Mouse (Mus musculus) forebrain, embryonic 12.5 days (tissue): ENCODE measurements around the gene Chrna3. TPM values are rescaled to one million over a fixed set of nuclear protein-coding genes. Genes with fewer than 3 reads are reported as not detected.

ENCODE experiments used
- ATAC-seq: fragments of 200-750 bp; cut with Nextera tagmentation; 2 replicates; pipeline ENCODE4 v1.8.0; 2017; ENCODE audit warnings: moderate TSS enrichment; ENCODE audit not compliant: low FRiP score
- H3K27ac ChIP-seq: fragments of 300-500 bp; sonication (generic); 2 replicates; pipeline ENCODE4 v1.5.1; 2016; ENCODE audit warnings: mild to moderate bottlenecking
- H3K27me3 ChIP-seq: fragments of 300-500 bp; sonication (generic); 2 replicates; pipeline ENCODE4 v1.6.1; 2016; ENCODE audit warnings: mild to moderate bottlenecking
- H3K36me3 ChIP-seq: fragments of 300-500 bp; sonication (generic); replicated peaks from 2 replicates; pipeline ENCODE4 v1.6.1; 2016; ENCODE audit warnings: mild to moderate bottlenecking
- H3K4me1 ChIP-seq: fragments of 300-500 bp; sonication (generic); 2 replicates; pipeline ENCODE4 v1.6.1; 2016
- H3K4me2 ChIP-seq: fragments of 300-500 bp; sonication (generic); 2 replicates; pipeline ENCODE4 v1.6.1; 2016; ENCODE audit warnings: mild to moderate bottlenecking, moderate library complexity
- H3K4me3 ChIP-seq: fragments of 300-500 bp; sonication (generic); replicated peaks from 2 replicates; pipeline ENCODE4 v1.5.1; 2016; ENCODE audit warnings: mild to moderate bottlenecking
- H3K9ac ChIP-seq: fragments of 300-500 bp; sonication (generic); 2 replicates; pipeline ENCODE4 v1.6.1; 2016; ENCODE audit warnings: mild to moderate bottlenecking
- H3K9me3 ChIP-seq: fragments of 300-500 bp; sonication (generic); 2 replicates; pipeline ENCODE4 v1.6.1; 2016
- WGBS: fragments of 180-500 bp; shearing (Covaris S2); methylation state at CpG from one replicate; pipeline ENCODE4 v1.1.7; 2016; 5-methylcytosine and 5-hydroxymethylcytosine counted together
- polyA plus RNA-seq: library from polyadenylated mRNA; unstranded; fragments of >200 nt; fragmentation: Nextera tagmentation; extraction: Ambion mirVana; gene quantifications from 2 replicates; pipeline ENCODE4 v1.2.1, GENCODE M21; 2016

Gene Chrna3
- 6.7 and 7.7 TPM in 2 replicates for polyA plus RNA-seq

GRCm38 (mm10) chr9:55026275-55026663, at the start of gene Chrna3:
Gene Chrna3, minus strand, starts transcription at chr9:55026562.
- Histone ChIP-seq H3K4me2 (peak within 1 kb of the TSS; percentile 81), H3K4me3 (peak within 1 kb of the TSS; percentile 46), H3K27me3 (peaks cover 45% of the 10 kb centered on the region), H3K4me1 (peaks cover 20% of the 10 kb centered on the region), H3K9me3 (no peaks in the 10 kb centered on the region), H3K36me3 (no peaks in the 10 kb centered on the region), H3K9ac (peak within 1 kb of the TSS; percentile 53), H3K27ac (no peak within 1 kb of the TSS)
- peak; percentile 72 for ATAC-seq
- WGBS, result under 1% methylated on average over 39 of the region's 39 CpGs

- no peak for ATAC-seq
- H3K4me3 ChIP-seq, result no peak overlapping the region
- H3K9ac ChIP-seq, result no peak overlapping the region; the same call in 1 of the 2 replicates
- H3K9me3 ChIP-seq, result no peaks in the 10 kb centered on the region
- peaks cover 29% of the 10 kb centered on the region for H3K4me1 ChIP-seq
- 35% methylated on average over 5 of the region's 5 CpGs for WGBS
- H3K36me3 ChIP-seq, result no peaks in the 10 kb centered on the region
- 0 out of 2 replicates have a peak overlapping the region, but pooled peaks have one; percentile 53 for H3K27ac ChIP-seq
- H3K4me2 ChIP-seq, result no peak overlapping the region
- peaks cover 4% of the 10 kb centered on the region; the same call in 1 of the 2 replicates for H3K27me3 ChIP-seq
Observed at GRCm38 (mm10) chr9:55067965-55068265, 41.6 kb upstream of the Chrna3 start.

DNA sequence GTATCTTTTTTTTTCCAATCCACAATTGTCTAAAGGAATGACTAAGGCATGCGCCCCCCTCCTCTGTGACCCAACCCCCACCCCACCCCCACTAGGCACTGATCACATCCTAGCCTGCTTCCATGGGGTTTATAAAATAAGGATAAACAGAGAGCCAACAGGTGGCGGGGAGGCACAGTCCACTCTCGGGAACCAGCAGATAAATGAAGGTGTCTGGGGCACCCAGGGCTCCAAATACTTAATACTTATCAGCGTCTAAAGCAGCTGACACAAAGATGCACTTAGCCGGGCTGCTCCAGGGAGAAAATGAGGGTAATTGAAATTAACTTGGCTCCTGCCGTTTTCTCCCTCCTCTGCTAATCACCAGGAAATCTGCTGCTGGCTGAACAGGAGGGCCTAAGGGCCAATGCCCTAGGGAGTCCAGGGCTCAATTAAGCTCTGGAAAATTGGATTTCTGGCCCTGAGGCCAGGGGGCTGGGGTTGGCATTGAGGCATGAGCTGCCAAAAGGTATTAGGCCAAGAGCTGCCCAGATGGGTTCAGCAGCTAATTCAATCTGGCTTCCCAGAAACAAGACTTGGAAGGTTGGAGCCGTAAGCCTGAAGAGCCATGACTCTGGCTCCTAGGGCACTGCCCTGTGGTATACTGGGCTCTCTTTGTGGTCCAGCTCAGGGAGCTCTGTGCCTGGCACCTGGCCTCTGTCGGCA, 41.0 kb upstream of the Chrna3 start:
- Histone ChIP-seq H3K27me3 (peaks cover 4% of the 10 kb centered on the region; the same call in 1 of the 2 replicates), H3K36me3 (no peaks in the 10 kb centered on the region), H3K9ac (no peak overlapping the region), H3K4me2 (no peak overlapping the region), H3K27ac (0 out of 2 replicates have a peak overlapping the region, but pooled peaks have one; percentile 53), H3K9me3 (no peaks in the 10 kb centered on the region), H3K4me3 (no peak overlapping the region), H3K4me1 (peaks cover 29% of the 10 kb centered on the region)
- 11% methylated on average over 8 of the region's 8 CpGs for WGBS
- ATAC-seq, result peak; percentile 76

DNA sequence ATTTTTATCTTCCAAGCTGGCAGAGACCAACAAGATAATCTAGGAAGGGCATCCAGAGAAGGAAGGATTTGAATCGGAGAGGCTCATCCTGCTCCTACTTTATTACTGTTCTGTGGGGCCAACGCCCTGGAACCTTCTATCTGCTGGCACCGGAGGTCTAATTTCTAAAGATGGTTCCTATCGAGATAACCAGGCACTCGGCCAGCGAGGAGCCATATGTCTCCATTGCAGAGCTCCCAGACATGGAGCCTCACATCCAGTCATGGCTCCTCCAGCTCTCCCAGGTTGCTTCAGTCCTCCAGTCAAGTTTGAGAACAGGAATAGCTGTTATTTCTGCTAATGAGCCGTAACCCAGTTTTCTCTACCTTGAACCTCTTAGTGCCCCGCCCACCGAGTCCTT, 38.9 kb upstream of the Chrna3 start:
- Histone ChIP-seq H3K36me3 (no peaks in the 10 kb centered on the region), H3K4me2 (no peak overlapping the region), H3K9me3 (no peaks in the 10 kb centered on the region), H3K9ac (no peak overlapping the region), H3K4me1 (peaks cover 29% of the 10 kb centered on the region), H3K27ac (no peak overlapping the region), H3K27me3 (peaks cover 8% of the 10 kb centered on the region; the same call in 1 of the 2 replicates), H3K4me3 (no peak overlapping the region)
- ATAC-seq, result no peak
- 93% methylated on average over 9 of the region's 9 CpGs for WGBS

DNA sequence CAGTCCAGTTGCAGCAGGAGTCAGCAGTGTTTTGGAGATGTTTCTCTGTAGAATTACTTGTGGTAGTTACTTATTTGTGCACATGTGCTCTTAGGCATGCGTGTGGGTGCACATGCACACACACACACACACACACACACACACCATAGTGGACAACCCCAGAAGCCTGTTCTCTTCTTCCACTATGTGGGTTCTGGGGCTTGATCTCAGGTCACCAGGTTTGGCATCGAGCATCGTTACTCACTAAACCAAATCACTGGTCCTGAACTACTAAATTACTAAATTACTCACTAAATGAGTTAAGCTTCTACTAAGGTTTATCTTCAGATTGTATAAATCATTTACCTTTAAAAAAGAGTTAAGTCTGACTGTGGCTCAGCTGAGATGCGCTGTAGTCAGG, 31.7 kb upstream of the Chrna3 start:
- Histone ChIP-seq H3K4me1 (no peaks in the 10 kb centered on the region), H3K36me3 (no peaks in the 10 kb centered on the region), H3K9ac (no peak overlapping the region), H3K27ac (no peak overlapping the region), H3K27me3 (peaks cover 4% of the 10 kb centered on the region; the same call in 1 of the 2 replicates), H3K4me2 (no peak overlapping the region), H3K9me3 (no peaks in the 10 kb centered on the region), H3K4me3 (no peak overlapping the region)
- whole genome bisulfite sequencing, result 84% methylated on average over 4 of the region's 4 CpGs
- ATAC-seq, result no peak

GRCm38 (mm10) chr9:55055386-55055930, 29.1 kb upstream of the Chrna3 start:
- Histone ChIP-seq H3K9me3 (no peaks in the 10 kb centered on the region), H3K36me3 (no peaks in the 10 kb centered on the region), H3K27me3 (no peaks in the 10 kb centered on the region), H3K4me3 (no peak overlapping the region), H3K9ac (no peak overlapping the region), H3K27ac (no peak overlapping the region), H3K4me2 (no peak overlapping the region), H3K4me1 (no peaks in the 10 kb centered on the region)
- 75% methylated on average over 2 of the region's 2 CpGs for WGBS
- no peak for ATAC-seq

GRCm38 (mm10) chr9:55048211-55048880, 22.0 kb upstream of the Chrna3 start, which contains the start of gene Chrnb4:
Gene Chrnb4, minus strand, starts transcription at chr9:55048779.
- H3K4me2 ChIP-seq, result peak within 1 kb of the TSS; percentile 88
- no peaks in the 10 kb centered on the region for H3K9me3 ChIP-seq
- ATAC-seq, result peak; percentile 71
- H3K27ac ChIP-seq, result no peak within 1 kb of the TSS
- peaks cover 24% of the 10 kb centered on the region for H3K27me3 ChIP-seq
- WGBS, result under 1% methylated on average over 23 of the region's 23 CpGs
- H3K9ac ChIP-seq, result peak within 1 kb of the TSS; percentile 52
- H3K4me3 ChIP-seq, result peak within 1 kb of the TSS; percentile 49
- H3K36me3 ChIP-seq, result no peaks in the 10 kb centered on the region
- peaks cover 20% of the 10 kb centered on the region; the same call in 1 of the 2 replicates for H3K4me1 ChIP-seq

- Histone ChIP-seq H3K4me2 (no peak overlapping the region), H3K27me3 (peaks cover 24% of the 10 kb centered on the region), H3K4me3 (no peak overlapping the region), H3K27ac (no peak overlapping the region), H3K4me1 (peaks cover 20% of the 10 kb centered on the region; the same call in 1 of the 2 replicates), H3K9me3 (no peaks in the 10 kb centered on the region), H3K9ac (no peak overlapping the region), H3K36me3 (no peaks in the 10 kb centered on the region)
- ATAC-seq, result no peak
- 4% methylated on average over 3 of the region's 3 CpGs for WGBS
Observed at GRCm38 (mm10) chr9:55046764-55047163, 20.4 kb upstream of the Chrna3 start.

GRCm38 (mm10) chr9:55045001-55045400, 18.6 kb upstream of the Chrna3 start:
- 74% methylated on average over 2 of the region's 2 CpGs for WGBS
- no peak overlapping the region for H3K4me3 ChIP-seq
- H3K27me3 ChIP-seq, result peaks cover 24% of the 10 kb centered on the region
- no peak overlapping the region for H3K9ac ChIP-seq
- H3K27ac ChIP-seq, result no peak overlapping the region
- no peak for ATAC-seq
- no peaks in the 10 kb centered on the region for H3K36me3 ChIP-seq
- H3K9me3 ChIP-seq, result no peaks in the 10 kb centered on the region
- H3K4me2 ChIP-seq, result no peak overlapping the region
- peaks cover 20% of the 10 kb centered on the region; the same call in 1 of the 2 replicates for H3K4me1 ChIP-seq

- peaks cover 18% of the 10 kb centered on the region; the same call in 1 of the 2 replicates for H3K4me1 ChIP-seq
- no peaks in the 10 kb centered on the region for H3K36me3 ChIP-seq
- no peak overlapping the region for H3K27ac ChIP-seq
- WGBS, result 14% methylated on average over 8 of the region's 8 CpGs
- peak overlapping the region; percentile 13; the same call in 1 of the 2 replicates for H3K4me2 ChIP-seq
- peak; percentile 13; the same call in 1 of the 2 replicates for ATAC-seq
- H3K4me3 ChIP-seq, result no peak overlapping the region
- H3K27me3 ChIP-seq, result peaks cover 24% of the 10 kb centered on the region
- no peaks in the 10 kb centered on the region for H3K9me3 ChIP-seq
- no peak overlapping the region for H3K9ac ChIP-seq
Observed at GRCm38 (mm10) chr9:55043688-55044087, 17.3 kb upstream of the Chrna3 start.

DNA sequence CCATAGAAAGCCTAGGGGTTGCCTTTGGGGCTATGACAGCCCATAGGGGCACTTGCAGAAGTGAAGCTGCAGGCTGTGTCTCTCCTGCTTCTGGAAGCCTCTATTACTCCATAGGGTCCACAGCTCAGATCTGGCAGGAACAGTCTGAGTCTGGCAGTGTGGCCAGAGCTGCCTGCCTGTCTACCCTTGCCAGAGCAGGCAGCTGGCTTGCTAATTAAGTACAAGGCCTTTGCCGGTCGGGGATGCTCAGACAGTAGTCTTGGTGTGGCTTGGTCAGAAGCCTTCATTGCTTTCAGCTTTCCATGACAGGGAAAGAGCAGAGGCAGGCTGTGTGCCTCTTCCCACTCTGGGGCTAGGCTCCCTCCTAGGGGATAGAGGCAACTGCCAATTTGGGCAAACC, 15.0 kb upstream of the Chrna3 start:
- H3K4me3 ChIP-seq, result no peak overlapping the region
- peaks cover 9% of the 10 kb centered on the region; the same call in 1 of the 2 replicates for H3K4me1 ChIP-seq
- no peak overlapping the region for H3K27ac ChIP-seq
- 66% methylated on average over 2 of the region's 2 CpGs for WGBS
- H3K9ac ChIP-seq, result no peak overlapping the region
- H3K9me3 ChIP-seq, result no peaks in the 10 kb centered on the region
- no peak overlapping the region for H3K4me2 ChIP-seq
- H3K27me3 ChIP-seq, result 0 out of 2 replicates have a peak, but pooled peaks cover 7% of the 10 kb centered on the region
- ATAC-seq, result no peak
- no peaks in the 10 kb centered on the region for H3K36me3 ChIP-seq

- Histone ChIP-seq H3K9me3 (no peaks in the 10 kb centered on the region), H3K9ac (no peak overlapping the region), H3K36me3 (no peaks in the 10 kb centered on the region), H3K27ac (no peak overlapping the region), H3K4me2 (no peak overlapping the region), H3K4me1 (peaks cover 9% of the 10 kb centered on the region; the same call in 1 of the 2 replicates), H3K4me3 (no peak overlapping the region), H3K27me3 (no peaks in the 10 kb centered on the region)
- no peak for ATAC-seq
- 68% methylated on average over 5 of the region's 5 CpGs for WGBS
Observed at GRCm38 (mm10) chr9:55039983-55040382, 13.6 kb upstream of the Chrna3 start.
